Mouse (Mus musculus) kidney, postnatal 0 days (tissue): Measurements from ENCODE around the gene Timp3. TPM values are rescaled to one million over a fixed set of nuclear protein-coding genes. Genes with fewer than 3 reads are reported as not detected.

Experiments
- ATAC-seq: fragments of 200-750 bp; cut with Nextera tagmentation; replicated peaks from 2 replicates; pipeline ENCODE4 v1.8.0; 2017; ENCODE audit warnings: low read depth, moderate number of reproducible peaks, moderate TSS enrichment, moderate library complexity; ENCODE audit not compliant: low FRiP score
- DNase-seq: peaks from one replicate; pipeline ENCODE4 v3.0.0-alpha.2; 2016; ENCODE audit warnings: low spot score
- H3K27ac ChIP-seq: fragments of 300-500 bp; sonication (generic); 2 replicates; pipeline ENCODE4 v1.5.1; 2014; ENCODE audit warnings: mild to moderate bottlenecking
- H3K27me3 ChIP-seq: fragments of 300-500 bp; sonication (generic); 2 replicates; pipeline ENCODE4 v1.6.1; 2014; ENCODE audit warnings: low read length, mixed read lengths; ENCODE audit not compliant: insufficient read depth
- H3K36me3 ChIP-seq: fragments of 300-500 bp; sonication (generic); 2 replicates; pipeline ENCODE4 v1.6.1; 2014; ENCODE audit warnings: low read length, mixed read lengths; ENCODE audit not compliant: insufficient read depth
- H3K4me1 ChIP-seq: fragments of 300-500 bp; sonication (generic); replicated peaks from 2 replicates; pipeline ENCODE4 v1.6.1; 2014; ENCODE audit warnings: antibody characterized with exemption, low read length, mixed read lengths; ENCODE audit not compliant: insufficient read depth
- H3K4me2 ChIP-seq: fragments of 300-500 bp; sonication (generic); 2 replicates; pipeline ENCODE4 v1.6.1; 2014; ENCODE audit warnings: mild to moderate bottlenecking, low read length, moderate library complexity, mixed read lengths
- H3K4me3 ChIP-seq: fragments of 300-500 bp; sonication (generic); replicated peaks from 2 replicates; pipeline ENCODE4 v1.5.1; 2014; ENCODE audit warnings: low read depth, low read length
- H3K9ac ChIP-seq: fragments of 300-500 bp; sonication (generic); 2 replicates; pipeline ENCODE4 v1.6.1; 2014; ENCODE audit warnings: low read depth, low read length
- H3K9me3 ChIP-seq: fragments of 300-500 bp; sonication (generic); replicated peaks from 2 replicates; pipeline ENCODE4 v1.6.1; 2016; ENCODE audit warnings: low read length, inconsistent platforms, mixed read lengths
- CTCF ChIP-seq: IDR thresholded peaks from 2 replicates; pipeline ENCODE4 v1.5.1; 2016; ENCODE audit warnings: antibody characterized with exemption, low read depth, mild to moderate bottlenecking, moderate library complexity
- WGBS: fragments of 180-500 bp; shearing (Covaris S2); extraction: QIAGEN DNeasy Blood & Tissue Kit; methylation state at CpG from one replicate; pipeline ENCODE4 v1.1.7; 2014; 5-methylcytosine and 5-hydroxymethylcytosine counted together
- polyA plus RNA-seq: library from polyadenylated mRNA; unstranded; fragments of >200 nt; fragmentation: Nextera tagmentation; extraction: Ambion mirVana; gene quantifications from 2 replicates; pipeline ENCODE4 v1.2.1, GENCODE M21; 2015

Timp3 gene
- polyA plus RNA-seq, 1 experiment from 2014 or later: 87.4 TPM

DNA sequence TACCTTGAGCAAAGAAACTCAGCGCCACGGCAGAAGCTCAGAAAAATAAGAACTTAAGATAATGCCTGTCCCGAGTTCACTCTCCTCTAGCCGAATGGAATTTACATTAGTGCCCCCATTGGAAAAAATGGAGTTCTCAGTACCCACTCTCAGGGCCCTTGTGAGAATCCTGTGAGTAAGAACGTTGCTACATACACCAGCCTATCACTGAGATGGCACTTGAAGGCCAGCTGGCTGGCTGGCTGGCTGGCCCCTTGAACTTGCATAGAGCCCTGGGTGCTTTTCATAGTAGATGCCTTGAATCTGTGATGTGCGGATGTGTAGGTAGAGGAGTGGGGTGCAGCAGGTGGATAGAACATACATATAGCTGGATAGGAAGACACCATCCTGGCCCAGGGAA is 43.2 kb downstream of the Timp3 start:
- Histone ChIP-seq H3K27ac (no peak overlapping the region), H3K9me3 (no peaks in the 10 kb centered on the region), H3K27me3 (no peaks in the 10 kb centered on the region), H3K4me3 (no peak overlapping the region), H3K4me2 (no peak overlapping the region), H3K4me1 (peaks cover 26% of the 10 kb centered on the region), H3K36me3 (peaks cover 26% of the 10 kb centered on the region), H3K9ac (no peak overlapping the region)
- no peak for TF ChIP-seq CTCF
- DNase-seq (no peak), ATAC-seq (no peak)
- WGBS: 93% methylated on average over 6 of the region's 6 CpGs

DNA sequence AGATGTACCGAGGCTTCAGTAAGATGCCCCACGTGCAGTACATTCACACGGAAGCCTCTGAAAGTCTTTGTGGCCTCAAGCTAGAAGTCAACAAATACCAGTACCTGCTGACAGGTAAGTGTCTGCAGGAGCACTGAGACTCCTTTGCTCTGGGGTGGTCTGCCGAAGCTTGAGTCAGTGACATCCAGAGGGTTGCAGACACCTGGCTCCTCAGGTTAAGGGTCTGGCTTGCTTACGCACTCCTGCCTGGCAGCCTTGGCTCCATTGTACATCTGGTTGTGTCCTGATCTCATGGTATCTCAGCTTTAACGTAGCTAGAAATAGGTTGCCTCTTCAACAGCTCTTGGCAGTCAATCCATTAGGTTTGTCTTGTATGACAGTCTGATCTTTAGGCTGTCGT is 43.8 kb downstream of the Timp3 start:
- Histone ChIP-seq H3K4me1 (peaks cover 22% of the 10 kb centered on the region), H3K27me3 (no peaks in the 10 kb centered on the region), H3K27ac (no peak overlapping the region), H3K9ac (no peak overlapping the region), H3K4me3 (no peak overlapping the region), H3K4me2 (no peak overlapping the region), H3K36me3 (peaks cover 26% of the 10 kb centered on the region), H3K9me3 (no peaks in the 10 kb centered on the region)
- DNase-seq (no peak), ATAC-seq (no peak)
- no peak for TF ChIP-seq CTCF
- 93% methylated on average over 7 of the region's 7 CpGs for WGBS

DNA sequence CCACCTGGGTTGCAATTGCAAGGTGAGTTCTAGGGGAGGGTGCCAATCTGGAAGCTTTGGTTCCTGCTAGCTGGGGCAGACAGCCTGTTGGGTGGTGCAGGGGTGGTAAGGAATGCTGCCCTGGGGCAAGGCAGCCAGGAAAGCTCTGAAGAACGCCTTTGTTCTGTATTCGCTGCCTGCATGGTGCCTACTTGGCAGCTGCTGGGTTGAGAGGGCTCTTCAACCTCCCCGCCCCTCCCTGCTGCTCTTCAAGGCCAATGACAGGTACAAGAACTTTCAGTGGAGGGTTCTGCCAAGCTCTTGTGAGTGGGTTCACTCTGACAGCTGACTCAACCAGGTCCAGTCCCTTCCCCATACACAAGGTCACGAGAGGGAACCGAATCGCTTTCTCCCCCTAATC is 44.5 kb downstream of the Timp3 start:
- no peaks in the 10 kb centered on the region for H3K9me3 ChIP-seq
- no peak for ATAC-seq
- H3K4me1 ChIP-seq: peaks cover 17% of the 10 kb centered on the region
- H3K27me3 ChIP-seq: no peaks in the 10 kb centered on the region
- no peak overlapping the region for H3K4me2 ChIP-seq
- H3K4me3 ChIP-seq: no peak overlapping the region
- WGBS: 85% methylated on average over 6 of the region's 6 CpGs
- peaks cover 31% of the 10 kb centered on the region for H3K36me3 ChIP-seq
- no peak for DNase-seq
- no peak overlapping the region for H3K9ac ChIP-seq
- no peak for TF ChIP-seq CTCF
- H3K27ac ChIP-seq: no peak overlapping the region

DNA sequence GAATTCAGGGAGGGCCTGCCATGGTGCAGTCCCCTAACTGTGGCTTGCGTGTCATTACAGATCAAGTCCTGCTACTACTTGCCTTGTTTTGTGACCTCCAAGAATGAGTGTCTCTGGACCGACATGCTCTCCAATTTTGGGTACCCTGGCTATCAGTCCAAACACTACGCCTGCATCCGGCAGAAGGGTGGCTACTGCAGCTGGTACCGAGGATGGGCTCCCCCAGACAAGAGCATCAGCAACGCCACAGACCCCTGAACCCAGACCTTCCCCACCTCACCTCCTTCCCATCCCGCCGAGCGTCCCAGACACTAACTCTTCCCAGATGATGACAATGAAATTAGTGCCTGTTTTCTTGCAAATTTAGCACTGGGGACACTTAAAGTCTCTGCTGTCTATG is 45.5 kb downstream of the Timp3 start:
- Histone ChIP-seq H3K4me2 (no peak overlapping the region), H3K27ac (no peak overlapping the region), H3K36me3 (peaks cover 33% of the 10 kb centered on the region), H3K9ac (no peak overlapping the region), H3K4me1 (0 out of 2 replicates have a peak, but pooled peaks cover 7% of the 10 kb centered on the region), H3K4me3 (no peak overlapping the region), H3K27me3 (no peaks in the 10 kb centered on the region), H3K9me3 (no peaks in the 10 kb centered on the region)
- ATAC-seq: no peak
- DNase-seq: no peak
- TF ChIP-seq CTCF: no peak
- WGBS: 97% methylated on average over 9 of the region's 9 CpGs

DNA sequence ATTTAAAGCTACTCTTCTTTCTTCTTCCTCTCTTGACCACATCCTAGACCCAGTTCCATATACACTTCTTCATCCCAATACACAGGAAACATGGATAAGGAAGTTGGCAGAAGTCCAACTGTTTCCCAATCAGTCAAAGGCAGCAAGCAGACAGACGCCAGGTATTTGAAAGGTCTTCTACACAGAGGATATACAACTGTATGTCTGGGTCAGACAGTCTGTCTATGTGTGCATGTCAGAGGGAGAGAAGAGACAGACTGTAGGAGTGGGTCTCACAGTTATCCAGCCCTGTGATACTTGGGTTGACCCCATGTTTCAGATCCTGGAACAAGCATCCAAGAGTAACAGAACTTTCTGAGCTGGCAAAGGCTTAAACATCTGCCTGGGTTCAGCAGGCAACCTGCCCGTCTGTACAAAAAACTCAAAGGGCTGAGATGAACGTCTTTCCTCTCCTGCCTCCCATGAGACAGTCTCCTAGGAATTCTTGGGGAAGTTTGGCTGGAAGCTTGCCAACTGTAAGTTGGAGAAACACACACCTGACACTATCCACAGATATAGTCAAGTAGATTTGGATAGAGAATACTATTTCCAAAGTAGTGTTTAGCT is 46.2 kb downstream of the Timp3 start:
- H3K4me2 ChIP-seq: no peak overlapping the region
- H3K9ac ChIP-seq: no peak overlapping the region
- 43% methylated on average over 3 of the region's 3 CpGs for WGBS
- peaks cover 36% of the 10 kb centered on the region for H3K36me3 ChIP-seq
- no peak for TF ChIP-seq CTCF
- 0 out of 2 replicates have a peak, but pooled peaks cover 4% of the 10 kb centered on the region for H3K4me1 ChIP-seq
- no peak overlapping the region for H3K4me3 ChIP-seq
- H3K27ac ChIP-seq: no peak overlapping the region
- H3K27me3 ChIP-seq: no peaks in the 10 kb centered on the region
- DNase-seq (no peak), ATAC-seq (no peak)
- no peaks in the 10 kb centered on the region for H3K9me3 ChIP-seq

DNA sequence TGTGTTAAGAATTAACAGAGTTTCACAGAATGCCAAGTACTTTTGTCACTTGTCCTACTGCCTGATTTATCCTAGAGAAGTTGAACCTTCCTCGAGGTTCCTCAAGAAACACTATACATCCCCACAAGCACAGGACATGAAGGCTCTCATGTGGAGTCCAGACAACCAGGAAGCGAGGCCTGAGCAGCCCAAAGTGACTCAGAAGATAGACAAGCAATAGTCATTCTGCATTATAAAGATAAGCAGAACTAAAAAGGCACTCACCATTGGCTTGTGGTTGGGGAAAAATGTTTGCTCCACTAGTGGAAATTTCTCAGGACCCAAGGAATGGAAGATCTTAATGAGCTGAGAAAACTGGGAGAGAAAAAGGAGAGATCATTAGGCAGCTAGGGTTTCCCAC is 51.1 kb downstream of the Timp3 start:
- no peak overlapping the region for H3K27ac ChIP-seq
- H3K27me3 ChIP-seq: no peaks in the 10 kb centered on the region
- DNase-seq: no peak
- no peak for TF ChIP-seq CTCF
- no peak for ATAC-seq
- no peak overlapping the region for H3K9ac ChIP-seq
- 70% methylated on average over 2 of the region's 2 CpGs for WGBS
- H3K9me3 ChIP-seq: no peaks in the 10 kb centered on the region
- H3K4me2 ChIP-seq: no peak overlapping the region
- H3K4me1 ChIP-seq: no peaks in the 10 kb centered on the region
- H3K36me3 ChIP-seq: peaks cover 18% of the 10 kb centered on the region
- no peak overlapping the region for H3K4me3 ChIP-seq

DNA sequence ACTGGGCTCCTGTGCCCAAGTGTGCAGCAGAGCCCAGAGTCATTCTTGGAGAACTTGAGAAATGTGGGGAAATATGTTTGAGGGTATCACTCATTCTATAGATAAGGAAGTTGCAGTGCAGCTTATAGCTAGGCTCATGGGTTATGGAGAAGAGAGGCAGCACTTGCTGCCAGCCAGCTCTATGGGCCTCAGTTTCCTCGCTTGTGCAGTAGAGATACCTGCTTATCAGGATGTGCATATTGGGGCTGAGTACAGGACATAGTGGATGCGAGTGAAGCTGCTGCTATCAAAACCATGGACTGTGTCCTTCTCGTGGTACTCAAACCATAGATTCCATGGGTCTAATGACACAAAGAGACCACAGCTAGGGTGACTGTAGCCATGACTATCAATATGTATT is 52.3 kb downstream of the Timp3 start:
- 95% methylated on average over 3 of the region's 3 CpGs for WGBS
- ATAC-seq (no peak), DNase-seq (no peak)
- no peak for TF ChIP-seq CTCF
- H3K27me3 ChIP-seq: no peaks in the 10 kb centered on the region
- H3K4me2 ChIP-seq: no peak overlapping the region
- no peak overlapping the region for H3K9ac ChIP-seq
- H3K4me3 ChIP-seq: no peak overlapping the region
- H3K27ac ChIP-seq: no peak overlapping the region
- no peaks in the 10 kb centered on the region for H3K9me3 ChIP-seq
- peaks cover 16% of the 10 kb centered on the region for H3K36me3 ChIP-seq
- H3K4me1 ChIP-seq: no peaks in the 10 kb centered on the region
